Mouse (Mus musculus) MEL (cell line): ENCODE measurements at regions not wholly inside any gene's neighbourhood (a gene's known extent, or its start where the extent isn't known, plus 50 kb on each side); places are given as distances from the start of the nearest gene placed in this dataset.

Experiments
- DNase-seq: peaks from one replicate; pipeline ENCODE4 v3.0.0; 2011; ENCODE audit warnings: low read depth, low spot score
- H3K27ac ChIP-seq: 2 replicates; pipeline ENCODE4 v1.5.1; 2012; ENCODE audit warnings: low read depth, mild to moderate bottlenecking, control low read depth, low read length, moderate library complexity; ENCODE audit not compliant: control insufficient read depth
- H3K27me3 ChIP-seq, 2 experiments: fragments of 150-350 bp in 1 of 2; sonication (generic) in 1 of 2; 2 replicates each; pipeline ENCODE4 v1.6.1; 2012; ENCODE audit warnings: low read length in 2 of 2, mild to moderate bottlenecking in 2 of 2, improper control_type of control experiment in 1 of 2, moderate library complexity in 1 of 2; ENCODE audit not compliant: insufficient read depth in 2 of 2, control insufficient read depth in 1 of 2
- H3K36me3 ChIP-seq, 2 experiments: 2 replicates each; pipeline ENCODE4 v1.6.1; 2012 to 2014; ENCODE audit warnings: low read length in 2 of 2, improper control_type of control experiment in 1 of 2, inconsistent platforms in 1 of 2, mild to moderate bottlenecking in 1 of 2; ENCODE audit not compliant: insufficient read depth in 2 of 2, control insufficient read depth in 1 of 2
- H3K4me1 ChIP-seq, 2 experiments: fragments of 150-350 bp in 1 of 2; sonication (generic) in 1 of 2; 2 replicates each; pipeline ENCODE4 v1.6.1; 2012; ENCODE audit warnings: low read length in 2 of 2, improper control_type of control experiment in 1 of 2, mild to moderate bottlenecking in 1 of 2; ENCODE audit not compliant: insufficient read depth in 2 of 2, control insufficient read depth in 1 of 2
- H3K4me3 ChIP-seq, 2 experiments: fragments of 150-350 bp in 1 of 2; sonication (generic) in 1 of 2; 2 replicates each; pipeline ENCODE4 v1.5.1; 2012; ENCODE audit warnings: low read depth in 2 of 2, low read length in 2 of 2, mild to moderate bottlenecking in 2 of 2, moderate library complexity in 2 of 2, control low read depth in 1 of 2, improper control_type of control experiment in 1 of 2; ENCODE audit not compliant: control insufficient read depth in 1 of 2, insufficient read depth in 1 of 2
- H3K79me2 ChIP-seq: 2 replicates; pipeline ENCODE4 v1.6.1; 2012; ENCODE audit warnings: mild to moderate bottlenecking, low read length, moderate library complexity; ENCODE audit not compliant: control insufficient read depth, poor library complexity, insufficient read depth
- H3K9ac ChIP-seq: 2 replicates; pipeline ENCODE4 v1.6.1; 2012; ENCODE audit warnings: low read depth, mild to moderate bottlenecking, control low read depth, low read length, moderate library complexity; ENCODE audit not compliant: control insufficient read depth, poor library complexity, severe bottlenecking
- H3K9me3 ChIP-seq: fragments of 150-350 bp; sonication (generic); replicated peaks from 2 replicates; pipeline ENCODE4 v1.6.1; 2012; ENCODE audit warnings: mild to moderate bottlenecking, low read length, improper control_type of control experiment, moderate library complexity; ENCODE audit not compliant: insufficient read depth
- CHD1 ChIP-seq: IDR thresholded peaks from 2 replicates; pipeline ENCODE4 v1.6.1; 2012; ENCODE audit warnings: low read depth, mild to moderate bottlenecking, inconsistent platforms, low read length, improper control_type of control experiment
- CHD2 ChIP-seq: IDR thresholded peaks from 2 replicates; pipeline ENCODE4 v1.6.1; 2011; ENCODE audit warnings: low read length, improper control_type of control experiment
- CTCF ChIP-seq, 3 experiments: IDR thresholded peaks in 2 of 3; conservative IDR thresholded peaks in 1 of 3; 2 replicates each; pipeline ENCODE4 v1.5.1; 2011 to 2012; ENCODE audit warnings: low read length in 3 of 3, low read depth in 2 of 3, mild to moderate bottlenecking in 2 of 3, improper control_type of control experiment in 1 of 3, inconsistent platforms in 1 of 3, mixed read lengths in 1 of 3, moderate library complexity in 1 of 3; ENCODE audit not compliant: control insufficient read depth in 1 of 3, insufficient read depth in 1 of 3, poor library complexity in 1 of 3, severe bottlenecking in 1 of 3
- E2F4 ChIP-seq: IDR thresholded peaks from 2 replicates; pipeline ENCODE4 v1.6.1; 2011; ENCODE audit warnings: low read depth, low read length, improper control_type of control experiment, borderline replicate concordance
- EP300 ChIP-seq, 2 experiments: IDR thresholded peaks; 2 replicates each; pipeline ENCODE4 v1.6.1; 2011; ENCODE audit warnings: improper control_type of control experiment in 2 of 2, low read length in 2 of 2, low read depth in 1 of 2, mild to moderate bottlenecking in 1 of 2
- GATA1 ChIP-seq: IDR thresholded peaks from 2 replicates; pipeline ENCODE4 v1.6.1; 2011; ENCODE audit warnings: low read depth, low read length, improper control_type of control experiment
- HCFC1 ChIP-seq: IDR thresholded peaks from 2 replicates; pipeline ENCODE4 v1.6.1; 2012; ENCODE audit warnings: low read depth, mild to moderate bottlenecking, inconsistent platforms, low read length, improper control_type of control experiment, moderate library complexity
- JUND ChIP-seq: IDR thresholded peaks from 2 replicates; pipeline ENCODE4 v1.6.1; 2011; ENCODE audit warnings: low read depth, mild to moderate bottlenecking, improper control_type of control experiment, low read length
- KAT2A ChIP-seq: conservative IDR thresholded peaks from 2 replicates; pipeline ENCODE4 v1.6.1; 2012; ENCODE audit warnings: low read depth, low read length, improper control_type of control experiment, inconsistent platforms
- MAFK ChIP-seq: IDR thresholded peaks from 2 replicates; pipeline ENCODE4 v1.6.1; 2011; ENCODE audit warnings: low read depth, mild to moderate bottlenecking, low read length, improper control_type of control experiment, borderline replicate concordance
- MAZ ChIP-seq: IDR thresholded peaks from 2 replicates; pipeline ENCODE4 v1.6.1; 2012; ENCODE audit warnings: low read depth, mild to moderate bottlenecking, inconsistent platforms, low read length, improper control_type of control experiment
- MXI1 ChIP-seq: IDR thresholded peaks from 2 replicates; pipeline ENCODE4 v1.6.1; 2011; ENCODE audit warnings: mild to moderate bottlenecking, low read depth, low read length, improper control_type of control experiment
- POLR2AphosphoS2 ChIP-seq: IDR thresholded peaks from 2 replicates; pipeline ENCODE4 v1.6.1; 2011; ENCODE audit warnings: low read length, improper control_type of control experiment
- POLR2AphosphoS5 ChIP-seq: IDR thresholded peaks from 2 replicates; pipeline ENCODE4 v1.6.1; 2012; ENCODE audit warnings: low read depth, borderline replicate concordance, mild to moderate bottlenecking, inconsistent platforms, low read length, moderate library complexity, mixed read lengths
- RAD21 ChIP-seq: IDR thresholded peaks from 2 replicates; pipeline ENCODE4 v1.6.1; 2011; ENCODE audit warnings: mild to moderate bottlenecking, low read depth, low read length, improper control_type of control experiment
- SIN3A ChIP-seq: IDR thresholded peaks from 2 replicates; pipeline ENCODE4 v1.6.1; 2012; ENCODE audit warnings: low read length, improper control_type of control experiment, inconsistent platforms
- SMC3 ChIP-seq: IDR thresholded peaks from 2 replicates; pipeline ENCODE4 v1.6.1; 2011; ENCODE audit warnings: low read depth, low read length, improper control_type of control experiment
- UBTF ChIP-seq: IDR thresholded peaks from 2 replicates; pipeline ENCODE4 v1.6.1; 2012; ENCODE audit warnings: low read depth, mild to moderate bottlenecking, inconsistent platforms, low read length, improper control_type of control experiment, moderate library complexity, borderline replicate concordance; ENCODE audit not compliant: insufficient read depth
- USF1 ChIP-seq: IDR thresholded peaks from 2 replicates; pipeline ENCODE4 v1.6.1; 2014; ENCODE audit warnings: low read depth, mild to moderate bottlenecking, inconsistent platforms, low read length, improper control_type of control experiment, moderate library complexity

DNA sequence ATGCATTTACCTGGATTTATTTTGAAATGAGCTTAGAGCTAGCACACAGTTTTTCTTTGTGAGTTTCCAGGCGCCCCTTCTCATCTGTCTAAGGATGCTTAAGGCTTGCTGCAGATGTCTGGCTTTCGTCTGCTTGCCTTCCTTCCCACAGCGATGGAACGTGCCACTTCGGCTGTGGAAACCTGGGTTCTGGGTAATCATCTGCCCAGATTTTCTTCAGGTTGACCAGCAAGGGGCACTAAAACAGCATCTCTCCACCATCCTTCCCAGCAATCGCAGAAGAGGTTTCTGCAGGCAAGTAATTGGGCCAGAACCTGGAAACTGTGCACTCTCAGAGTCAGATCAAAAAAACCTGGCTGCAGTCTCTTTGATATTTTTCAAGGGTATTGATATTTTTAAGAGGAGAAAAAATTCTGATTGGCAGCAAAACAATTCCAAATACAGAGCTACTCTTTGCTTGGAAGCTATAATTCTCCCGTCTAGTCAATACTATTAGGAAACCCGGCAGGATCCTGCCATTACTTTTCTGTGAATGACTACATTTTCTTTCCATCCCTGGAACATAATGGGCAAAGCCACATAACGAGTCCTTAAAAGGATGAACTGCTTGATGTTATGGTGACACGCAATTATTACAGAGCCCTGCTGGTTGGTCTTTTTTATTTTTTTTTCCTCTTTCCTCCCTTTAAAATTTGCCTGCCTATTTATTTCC is 75.2 kb upstream of the Sash1 start:
- Histone ChIP-seq H3K4me3 (no peak overlapping the region), H3K4me1 (no peaks in the 10 kb centered on the region), H3K36me3 (no peaks in the 10 kb centered on the region)
- TF ChIP-seq MAFK = no peak
- TF ChIP-seq SMC3 = no peak
- TF ChIP-seq POLR2AphosphoS5 = no peak
- no peak for TF ChIP-seq E2F4
- TF ChIP-seq CTCF (IDR thresholded peaks at IDR 0.05 in 2 of 3, conservative IDR thresholded peaks at IDR 0.05 in 1 of 3; ENCODE audit: control insufficient read depth in 1 of 3, insufficient read depth in 1 of 3, low read depth in 2 of 3, low read length in 3 of 3, poor library complexity in 1 of 3, severe bottlenecking in 1 of 3) = no peak
- no peak for TF ChIP-seq POLR2AphosphoS2
- TF ChIP-seq MXI1 = no peak
- TF ChIP-seq CHD2 = no peak
- no peak for TF ChIP-seq CHD1
- no peak for TF ChIP-seq UBTF
- TF ChIP-seq EP300 (IDR thresholded peaks at IDR 0.05; ENCODE audit: low read depth in 1 of 2, low read length in 2 of 2) = no peak
- no peak for TF ChIP-seq SIN3A
- TF ChIP-seq HCFC1 = no peak
- TF ChIP-seq JUND = no peak
- no peak for TF ChIP-seq USF1
- no peak for TF ChIP-seq GATA1
- no peak for TF ChIP-seq RAD21
- TF ChIP-seq MAZ = no peak
- TF ChIP-seq KAT2A = no peak
- TF ChIP-seq, all 39 proteins: peak for 0
- Histone ChIP-seq H3K9ac (no peak overlapping the region), H3K27me3 (no peaks in the 10 kb centered on the region), H3K79me2 (no peaks in the 10 kb centered on the region), H3K27ac (no peak overlapping the region), H3K9me3 (no peaks in the 10 kb centered on the region)
- DNase-seq = no peak

DNA sequence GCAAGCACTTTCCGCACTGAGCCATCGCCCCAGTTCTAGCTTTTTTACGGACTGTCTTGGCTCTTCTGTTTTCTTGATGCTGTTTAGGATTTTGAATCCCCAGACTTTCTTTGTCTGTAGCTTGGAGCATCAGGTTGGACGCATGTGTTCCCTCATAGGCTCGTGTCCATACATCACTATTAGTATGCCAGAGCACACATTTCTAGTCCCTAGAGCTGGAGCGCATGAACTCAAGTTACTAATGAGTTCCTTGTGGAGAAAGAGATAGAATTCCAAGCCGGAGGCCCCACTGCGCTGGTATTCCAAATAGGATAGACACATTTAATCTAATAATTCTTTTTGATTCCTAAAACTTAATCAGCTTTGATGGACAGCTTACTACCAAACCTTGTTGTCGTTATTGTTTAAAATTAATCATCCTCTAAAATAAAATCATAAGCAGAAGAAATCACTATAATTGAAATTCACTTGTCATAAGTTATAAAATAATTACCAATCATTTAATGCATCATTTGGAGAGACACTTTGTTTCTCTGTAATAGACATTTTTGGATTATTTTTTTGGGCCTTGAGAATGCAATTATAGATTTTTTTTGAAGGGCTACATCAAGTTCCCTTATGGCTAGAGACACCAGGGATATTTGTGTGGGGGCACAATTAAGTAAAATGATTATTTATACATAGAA is 74.5 kb upstream of the Sash1 start:
- H3K9me3 ChIP-seq = no peaks in the 10 kb centered on the region
- H3K79me2 ChIP-seq = no peaks in the 10 kb centered on the region
- H3K9ac ChIP-seq = no peak overlapping the region
- no peaks in the 10 kb centered on the region for H3K27me3 ChIP-seq
- no peaks in the 10 kb centered on the region for H3K36me3 ChIP-seq
- no peak for TF ChIP-seq SIN3A
- DNase-seq = no peak
- no peaks in the 10 kb centered on the region for H3K4me1 ChIP-seq
- no peak overlapping the region for H3K4me3 ChIP-seq
- H3K27ac ChIP-seq = no peak overlapping the region
